Mouse (Mus musculus) intestine, embryonic 16.5 days (tissue): ENCODE measurements around the gene Rfx4. TPM values are rescaled to one million over a fixed set of nuclear protein-coding genes. Genes with fewer than 3 reads are reported as not detected.

Source experiments
- ATAC-seq: fragments of 200-750 bp; cut with Nextera tagmentation; 2 replicates; pipeline ENCODE4 v1.8.0; 2017; ENCODE audit warnings: moderate TSS enrichment, moderate library complexity
- H3K27ac ChIP-seq: fragments of 300-500 bp; sonication (generic); 2 replicates; pipeline ENCODE4 v1.5.1; 2014; ENCODE audit warnings: mild to moderate bottlenecking, low read length
- H3K27me3 ChIP-seq: fragments of 300-500 bp; sonication (generic); replicated peaks from 2 replicates; pipeline ENCODE4 v1.6.1; 2014; ENCODE audit warnings: low read length, control low read depth, mixed read lengths; ENCODE audit not compliant: control insufficient read depth, insufficient read depth
- H3K36me3 ChIP-seq: fragments of 300-500 bp; sonication (generic); 2 replicates; pipeline ENCODE4 v1.6.1; 2014; ENCODE audit warnings: low read length, control low read depth; ENCODE audit not compliant: control insufficient read depth, insufficient read depth
- H3K4me1 ChIP-seq: fragments of 300-500 bp; sonication (generic); 2 replicates; pipeline ENCODE4 v1.6.1; 2014; ENCODE audit warnings: low read length, control low read depth, mixed read lengths; ENCODE audit not compliant: control insufficient read depth, insufficient read depth
- H3K4me2 ChIP-seq: fragments of 300-500 bp; sonication (generic); 2 replicates; pipeline ENCODE4 v1.6.1; 2014; ENCODE audit warnings: low read depth, low read length, control low read depth
- H3K4me3 ChIP-seq: fragments of 300-500 bp; sonication (generic); 2 replicates; pipeline ENCODE4 v1.5.1; 2014; ENCODE audit warnings: mild to moderate bottlenecking, low read length
- H3K9ac ChIP-seq: fragments of 300-500 bp; sonication (generic); 2 replicates; pipeline ENCODE4 v1.6.1; 2014; ENCODE audit warnings: low read depth, low read length
- H3K9me3 ChIP-seq: fragments of 300-500 bp; sonication (generic); 2 replicates; pipeline ENCODE4 v1.6.1; 2016; ENCODE audit warnings: low read length, control low read depth; ENCODE audit not compliant: control insufficient read depth
- WGBS: fragments of 180-500 bp; shearing (Covaris S2); extraction: QIAGEN DNeasy Blood & Tissue Kit; methylation state at CpG from one replicate; pipeline ENCODE4 v1.1.7; 2014; 5-methylcytosine and 5-hydroxymethylcytosine counted together
- polyA plus RNA-seq: library from polyadenylated mRNA; unstranded; fragments of >200 nt; fragmentation: Nextera tagmentation; extraction: Ambion mirVana; gene quantifications from 2 replicates; pipeline ENCODE4 v1.2.1, GENCODE M21; 2015

Gene Rfx4
- polyA plus RNA-seq, 1 experiment from 2014 or later = not detected

DNA sequence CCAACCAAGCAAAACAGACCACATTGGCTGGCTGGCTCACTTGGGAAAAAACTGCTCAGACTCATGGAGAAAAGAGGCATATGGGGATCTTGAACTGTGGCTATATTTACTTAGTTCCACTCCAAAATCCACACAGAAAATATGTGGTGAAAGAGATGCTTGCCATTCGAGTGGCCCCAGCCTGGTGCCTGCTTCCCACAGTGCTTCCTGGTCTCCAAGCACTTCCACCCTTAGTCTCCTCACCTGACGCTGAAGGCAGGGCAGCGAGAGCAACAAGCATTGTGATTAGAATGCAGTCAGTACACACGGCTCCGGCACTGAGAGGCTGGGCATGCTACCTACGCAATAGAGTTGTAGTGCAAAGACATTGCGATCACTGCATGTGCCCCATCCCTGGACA lies 111.7 kb downstream of the Rfx4 start:
- H3K27ac ChIP-seq = no peak overlapping the region
- H3K9ac ChIP-seq = no peak overlapping the region
- no peaks in the 10 kb centered on the region for H3K27me3 ChIP-seq
- no peak for ATAC-seq
- H3K36me3 ChIP-seq = no peaks in the 10 kb centered on the region
- 79% methylated on average over 7 of the region's 7 CpGs for WGBS
- no peaks in the 10 kb centered on the region for H3K4me1 ChIP-seq
- no peaks in the 10 kb centered on the region for H3K9me3 ChIP-seq
- H3K4me3 ChIP-seq = no peak overlapping the region
- H3K4me2 ChIP-seq = no peak overlapping the region

- 62% methylated on average over 12 of the region's 12 CpGs for WGBS
- H3K27ac ChIP-seq = no peak overlapping the region
- H3K4me1 ChIP-seq = no peaks in the 10 kb centered on the region
- H3K4me2 ChIP-seq = no peak overlapping the region
- H3K36me3 ChIP-seq = no peaks in the 10 kb centered on the region
- no peak overlapping the region for H3K9ac ChIP-seq
- no peaks in the 10 kb centered on the region for H3K27me3 ChIP-seq
- H3K4me3 ChIP-seq = no peak overlapping the region
- H3K9me3 ChIP-seq = no peaks in the 10 kb centered on the region
- no peak for ATAC-seq
Observed at GRCm38 (mm10) chr10:84871285-84871684, 115.4 kb downstream of the Rfx4 start.

- Histone ChIP-seq H3K9me3 (no peaks in the 10 kb centered on the region), H3K36me3 (no peaks in the 10 kb centered on the region), H3K9ac (no peak overlapping the region), H3K4me2 (no peak overlapping the region), H3K27me3 (no peaks in the 10 kb centered on the region), H3K4me3 (no peak overlapping the region), H3K27ac (no peak overlapping the region), H3K4me1 (no peaks in the 10 kb centered on the region)
- no peak for ATAC-seq
- 55% methylated on average over 4 of the region's 4 CpGs for WGBS
Observed at GRCm38 (mm10) chr10:84871921-84872320, 116.1 kb downstream of the Rfx4 start.

DNA sequence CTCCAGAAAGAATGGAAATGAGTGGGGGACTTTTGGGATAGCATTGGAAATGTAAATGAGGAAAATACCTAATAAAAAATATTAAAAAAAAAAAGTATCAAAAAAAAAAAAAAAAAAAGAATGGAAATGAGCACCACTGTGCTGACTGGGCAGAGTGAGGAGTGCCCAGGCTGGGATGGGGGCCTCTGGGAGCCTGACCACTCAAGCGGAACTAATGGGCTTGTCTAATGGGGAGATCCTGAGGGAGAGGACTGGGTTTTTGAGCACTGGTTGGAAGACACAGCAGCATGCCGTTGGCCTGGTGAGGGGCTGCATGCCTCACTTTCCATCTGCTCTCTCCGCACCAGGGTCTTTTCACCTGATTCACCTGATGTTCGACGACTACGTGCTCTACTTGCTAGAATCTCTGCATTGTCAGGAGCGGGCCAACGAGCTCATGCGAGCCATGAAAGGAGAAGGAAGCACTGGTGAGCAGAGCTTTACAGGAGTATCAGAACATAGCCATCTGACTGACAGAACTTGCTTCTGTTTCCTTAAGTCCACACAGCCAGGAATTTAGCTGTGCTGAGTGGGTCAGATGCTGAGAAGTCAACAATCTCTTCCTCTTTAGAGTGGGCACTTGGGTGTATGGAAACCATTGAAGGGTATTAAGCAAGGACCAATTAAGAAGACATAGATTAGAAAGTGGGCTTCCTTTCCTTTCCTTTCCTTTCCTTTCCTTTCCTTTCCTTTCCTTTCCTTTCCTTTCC lies 124.1 kb downstream of the Rfx4 start:
- Histone ChIP-seq H3K27me3 (no peaks in the 10 kb centered on the region), H3K4me3 (no peak overlapping the region), H3K4me2 (no peak overlapping the region), H3K4me1 (no peaks in the 10 kb centered on the region), H3K9ac (no peak overlapping the region), H3K9me3 (no peaks in the 10 kb centered on the region), H3K27ac (no peak overlapping the region), H3K36me3 (no peaks in the 10 kb centered on the region)
- WGBS = 77% methylated on average over 9 of the region's 9 CpGs
- ATAC-seq = no peak

- no peak overlapping the region for H3K4me3 ChIP-seq
- H3K36me3 ChIP-seq = no peaks in the 10 kb centered on the region
- no peak overlapping the region for H3K4me2 ChIP-seq
- H3K9me3 ChIP-seq = no peaks in the 10 kb centered on the region
- ATAC-seq = no peak
- H3K27ac ChIP-seq = no peak overlapping the region
- H3K27me3 ChIP-seq = no peaks in the 10 kb centered on the region
- H3K9ac ChIP-seq = no peak overlapping the region
- WGBS = 90% methylated on average over 2 of the region's 2 CpGs
- H3K4me1 ChIP-seq = peaks cover 6% of the 10 kb centered on the region; the same call in 1 of the 2 replicates
Observed at GRCm38 (mm10) chr10:84882528-84882927, 126.7 kb downstream of the Rfx4 start.

DNA sequence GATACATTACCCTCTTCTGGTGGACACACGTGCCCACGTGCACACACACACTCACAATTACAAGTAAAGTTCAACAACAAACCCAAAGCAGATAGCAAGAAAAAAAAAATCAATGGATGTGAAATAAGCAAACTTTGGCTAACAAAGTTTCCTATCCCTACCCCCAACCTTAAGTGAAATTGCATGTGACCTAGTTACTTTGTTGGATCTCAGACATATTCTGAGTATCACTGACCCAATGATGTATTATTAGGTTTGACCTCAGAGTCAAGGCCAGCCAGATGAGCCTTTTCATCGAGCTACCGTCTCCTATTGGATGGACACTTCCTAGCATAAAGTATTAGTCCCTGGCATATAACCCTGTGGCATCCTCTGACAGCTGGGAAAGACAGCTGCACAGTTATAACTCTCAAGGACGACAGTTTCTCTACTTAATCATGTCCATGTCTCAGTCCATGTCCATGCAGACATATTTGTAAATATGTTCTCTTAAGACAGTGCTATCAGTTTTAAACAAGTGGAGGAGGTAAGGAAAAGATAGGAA lies 129.6 kb downstream of the Rfx4 start:
- Histone ChIP-seq H3K27ac (peak overlapping the region; percentile 15; the same call in 1 of the 2 replicates), H3K36me3 (no peaks in the 10 kb centered on the region), H3K9ac (no peak overlapping the region), H3K4me2 (peak overlapping the region; percentile 32; the same call in 1 of the 2 replicates), H3K4me1 (peaks cover 6% of the 10 kb centered on the region; the same call in 1 of the 2 replicates), H3K4me3 (no peak overlapping the region), H3K9me3 (no peaks in the 10 kb centered on the region), H3K27me3 (no peaks in the 10 kb centered on the region)
- 52% methylated on average over 5 of the region's 5 CpGs for WGBS
- no peak for ATAC-seq

GRCm38 (mm10) chr10:84886221-84886627 lies 130.4 kb downstream of the Rfx4 start:
- Histone ChIP-seq H3K4me2 (peak overlapping the region; percentile 44), H3K27ac (peak overlapping the region; percentile 17; the same call in 1 of the 2 replicates), H3K4me1 (peaks cover 6% of the 10 kb centered on the region; the same call in 1 of the 2 replicates), H3K9ac (no peak overlapping the region), H3K4me3 (peak overlapping the region; percentile 25), H3K27me3 (no peaks in the 10 kb centered on the region), H3K36me3 (no peaks in the 10 kb centered on the region), H3K9me3 (no peaks in the 10 kb centered on the region)
- 16% methylated on average over 6 of the region's 6 CpGs for WGBS
- peak; percentile 88 for ATAC-seq

- peak; percentile 42 for ATAC-seq
- no peak overlapping the region for H3K9ac ChIP-seq
- whole genome bisulfite sequencing = 60% methylated on average over 8 of the region's 8 CpGs
- no peaks in the 10 kb centered on the region for H3K27me3 ChIP-seq
- no peaks in the 10 kb centered on the region for H3K36me3 ChIP-seq
- H3K27ac ChIP-seq = 0 out of 2 replicates have a peak overlapping the region, but pooled peaks have one; percentile 17
- H3K4me2 ChIP-seq = peak overlapping the region; percentile 44
- no peaks in the 10 kb centered on the region for H3K9me3 ChIP-seq
- peak overlapping the region; percentile 25; the same call in 1 of the 2 replicates for H3K4me3 ChIP-seq
- peaks cover 6% of the 10 kb centered on the region; the same call in 1 of the 2 replicates for H3K4me1 ChIP-seq
Observed at GRCm38 (mm10) chr10:84886785-84887184, 130.9 kb downstream of the Rfx4 start.

DNA sequence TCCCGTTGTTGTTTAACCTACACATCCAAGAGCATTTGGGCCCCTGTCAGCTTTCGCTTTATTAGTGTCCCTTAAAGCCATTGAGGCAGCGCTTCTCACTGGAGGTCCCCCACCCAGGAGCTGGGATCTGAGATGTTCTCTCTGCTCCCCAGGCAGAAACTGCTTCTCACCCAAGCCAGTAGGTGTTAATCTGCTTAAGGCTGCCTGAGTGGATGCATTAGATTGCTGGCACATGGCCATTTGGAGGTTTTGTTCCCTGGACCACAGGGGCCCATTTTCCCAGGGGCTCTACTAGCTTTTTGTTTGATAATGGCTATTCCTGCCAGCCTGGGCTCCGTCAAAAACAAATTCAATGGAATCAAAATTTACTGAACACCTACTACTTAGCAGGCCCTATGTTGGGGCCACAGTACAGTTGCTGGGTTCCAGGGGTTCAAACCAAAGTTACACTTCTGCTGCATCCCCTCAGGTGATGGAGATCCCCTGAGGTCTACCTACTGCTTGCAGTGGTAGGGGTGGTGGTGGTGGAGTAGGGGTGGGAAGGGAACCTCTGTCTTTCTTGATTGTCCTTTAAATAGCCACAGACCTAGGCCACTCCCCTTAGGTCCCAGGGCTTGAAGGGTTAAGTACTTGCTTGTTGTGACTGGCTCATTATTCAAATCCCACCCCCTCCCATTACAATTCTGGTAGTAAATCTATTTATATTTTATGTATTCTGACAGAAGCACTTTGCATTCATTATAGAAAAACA lies 133.4 kb downstream of the Rfx4 start:
- no peaks in the 10 kb centered on the region for H3K36me3 ChIP-seq
- H3K9me3 ChIP-seq = no peaks in the 10 kb centered on the region
- no peak overlapping the region for H3K9ac ChIP-seq
- WGBS = 70% methylated on average over 4 of the region's 4 CpGs
- H3K27me3 ChIP-seq = no peaks in the 10 kb centered on the region
- H3K4me2 ChIP-seq = no peak overlapping the region
- no peak for ATAC-seq
- no peak overlapping the region for H3K4me3 ChIP-seq
- H3K27ac ChIP-seq = no peak overlapping the region
- peaks cover 6% of the 10 kb centered on the region; the same call in 1 of the 2 replicates for H3K4me1 ChIP-seq
